Mouse (Mus musculus) c-Kit-positive CD71-negative TER-119-negative erythroid progenitor cells, embryonic 14.5 days (primary cell): Measurements from ENCODE around the gene Hvcn1.

Experiments used
- DNase-seq: peaks from one replicate; pipeline ENCODE4 v3.0.0-alpha.2; 2013; ENCODE audit warnings: low read depth

The Hvcn1 gene

GRCm38 (mm10) chr5:122235196-122235836, 28.7 kb downstream of the Hvcn1 start:
- no peak for DNase-seq

- no peak for DNase-seq
These were observed 30.6 kb downstream of the Hvcn1 start for GRCm38 (mm10) chr5:122237200-122237599.

GRCm38 (mm10) chr5:122239618-122240017, 33.0 kb downstream of the Hvcn1 start:
- DNase-seq = no peak

DNA sequence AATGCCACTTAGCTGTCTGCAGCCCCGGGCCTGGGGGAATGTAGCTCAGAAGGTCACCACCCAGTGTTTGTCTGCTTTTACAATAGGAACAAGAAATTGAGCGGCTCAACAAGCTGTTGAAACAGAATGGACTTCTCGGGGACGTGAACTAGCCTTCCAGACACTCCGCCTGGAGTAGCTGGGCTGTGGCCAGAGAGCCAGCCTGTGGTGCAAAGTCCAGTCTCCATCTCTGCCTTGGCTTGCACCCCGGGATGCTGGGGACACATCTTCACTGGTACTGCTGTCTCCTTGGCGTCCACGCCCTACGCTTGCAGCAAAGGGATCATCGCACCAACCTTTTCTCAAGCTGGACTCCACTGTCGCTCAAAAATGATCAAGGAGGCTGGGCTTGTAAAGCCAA, 33.9 kb downstream of the Hvcn1 start:
- no peak for DNase-seq

DNA sequence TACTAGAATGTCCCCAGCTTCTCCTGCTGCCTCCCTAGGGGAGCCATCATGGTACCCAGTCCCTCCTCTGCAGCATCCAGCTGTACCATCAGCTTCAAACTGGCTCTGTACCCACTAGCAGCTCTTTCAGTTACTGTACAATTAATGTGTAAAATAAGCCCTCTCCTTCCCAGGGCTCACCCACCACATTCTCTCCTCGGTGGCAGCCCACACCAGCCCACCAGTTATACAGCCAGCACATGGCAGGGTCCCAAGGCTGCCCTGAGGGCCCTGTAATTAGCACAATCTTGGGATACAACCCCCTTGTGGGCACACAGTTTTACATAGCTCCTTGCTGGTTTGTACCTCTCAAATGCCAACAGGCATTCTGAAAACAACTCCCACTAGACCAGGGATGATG, 34.4 kb downstream of the Hvcn1 start:
- DNase-seq = no peak

- DNase-seq = no peak
These were observed 36.0 kb downstream of the Hvcn1 start for GRCm38 (mm10) chr5:122242521-122243123.

DNA sequence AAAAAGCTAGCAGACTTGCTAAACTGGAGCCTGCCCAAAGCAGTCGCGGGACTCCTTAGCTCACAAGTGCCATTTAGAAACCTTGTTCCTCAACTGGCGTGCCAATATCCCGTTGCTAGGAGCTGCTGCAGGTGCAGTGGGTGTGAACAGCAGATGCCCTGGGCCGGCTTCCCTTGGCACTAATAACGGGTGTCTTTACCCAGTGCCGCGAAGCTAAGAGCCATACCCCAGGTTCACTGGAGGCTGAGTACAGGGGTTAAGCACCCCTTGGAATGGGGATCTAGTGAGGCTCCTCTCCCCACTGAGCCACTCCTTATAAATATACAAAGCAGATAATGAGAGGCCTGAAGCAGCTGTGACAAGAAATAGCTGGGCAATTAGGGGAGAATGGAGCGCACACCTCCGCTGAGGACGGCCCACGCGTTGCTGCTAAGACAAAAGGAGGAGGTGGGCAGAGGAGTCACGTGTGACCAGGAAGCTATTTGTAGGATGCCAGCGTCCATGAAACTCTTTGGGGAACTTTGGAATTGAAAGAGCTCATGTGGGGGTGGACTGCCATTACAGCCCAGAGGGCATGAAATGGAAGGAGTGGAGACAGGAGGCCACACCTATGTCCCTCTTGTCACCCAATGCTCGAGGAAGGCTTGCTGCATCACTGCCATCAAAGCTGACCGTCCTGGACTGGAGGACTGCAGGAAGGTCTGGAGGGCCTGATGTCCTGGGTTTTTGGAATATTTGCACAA, 37.3 kb downstream of the Hvcn1 start:
- DNase-seq = no peak

DNA sequence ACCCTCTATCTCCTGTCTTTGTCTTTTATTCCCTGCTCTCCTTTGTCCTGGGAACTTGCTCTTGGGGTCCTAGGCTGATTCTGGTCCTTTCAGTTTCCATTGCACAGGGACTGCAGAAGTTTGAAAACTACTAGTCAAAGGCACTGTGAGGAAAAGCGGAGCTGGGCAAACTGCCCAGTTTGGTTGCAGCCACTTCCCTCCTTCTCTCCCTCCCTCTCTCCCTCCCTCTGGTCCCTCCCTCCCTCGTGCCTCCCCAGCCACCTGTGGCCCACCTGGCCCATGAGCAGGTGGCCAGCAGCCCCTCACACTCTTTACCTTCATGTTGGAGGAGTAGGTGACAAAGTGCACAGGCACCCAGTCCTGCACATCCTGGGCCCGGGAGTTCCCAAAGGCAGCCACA, 38.6 kb downstream of the Hvcn1 start:
- DNase-seq = no peak

GRCm38 (mm10) chr5:122246547-122247167, 40.1 kb downstream of the Hvcn1 start:
- no peak for DNase-seq

- DNase-seq = no peak
These were observed 40.9 kb downstream of the Hvcn1 start for GRCm38 (mm10) chr5:122247529-122247928.

DNA sequence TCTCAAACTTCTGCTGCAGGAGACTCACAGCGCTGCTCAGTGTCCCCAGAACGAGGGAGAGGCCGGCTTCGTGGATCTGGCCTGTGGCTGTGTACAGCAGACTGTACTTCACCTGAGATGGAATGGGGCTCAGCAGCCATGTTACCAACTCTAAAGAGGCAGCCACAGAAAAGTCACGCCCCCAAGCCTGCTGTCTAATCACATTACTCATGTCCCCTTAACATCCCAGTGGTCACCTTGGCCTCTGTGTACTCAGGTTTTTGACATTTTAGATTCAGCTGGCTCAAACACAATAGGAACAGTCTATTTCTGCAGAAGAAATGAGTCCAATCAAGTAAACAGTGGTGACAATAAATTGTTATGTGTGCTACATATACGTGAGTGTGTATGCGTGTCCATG, 41.3 kb downstream of the Hvcn1 start:
- DNase-seq = no peak

- DNase-seq = no peak
These were observed 42.7 kb downstream of the Hvcn1 start for GRCm38 (mm10) chr5:122249281-122249680.

GRCm38 (mm10) chr5:122251895-122252606, 45.4 kb downstream of the Hvcn1 start:
- no peak for DNase-seq

GRCm38 (mm10) chr5:122258027-122258741, 51.6 kb downstream of the Hvcn1 start:
- no peak for DNase-seq

- no peak for DNase-seq
These were observed 55.5 kb downstream of the Hvcn1 start for GRCm38 (mm10) chr5:122262104-122262503.

DNA sequence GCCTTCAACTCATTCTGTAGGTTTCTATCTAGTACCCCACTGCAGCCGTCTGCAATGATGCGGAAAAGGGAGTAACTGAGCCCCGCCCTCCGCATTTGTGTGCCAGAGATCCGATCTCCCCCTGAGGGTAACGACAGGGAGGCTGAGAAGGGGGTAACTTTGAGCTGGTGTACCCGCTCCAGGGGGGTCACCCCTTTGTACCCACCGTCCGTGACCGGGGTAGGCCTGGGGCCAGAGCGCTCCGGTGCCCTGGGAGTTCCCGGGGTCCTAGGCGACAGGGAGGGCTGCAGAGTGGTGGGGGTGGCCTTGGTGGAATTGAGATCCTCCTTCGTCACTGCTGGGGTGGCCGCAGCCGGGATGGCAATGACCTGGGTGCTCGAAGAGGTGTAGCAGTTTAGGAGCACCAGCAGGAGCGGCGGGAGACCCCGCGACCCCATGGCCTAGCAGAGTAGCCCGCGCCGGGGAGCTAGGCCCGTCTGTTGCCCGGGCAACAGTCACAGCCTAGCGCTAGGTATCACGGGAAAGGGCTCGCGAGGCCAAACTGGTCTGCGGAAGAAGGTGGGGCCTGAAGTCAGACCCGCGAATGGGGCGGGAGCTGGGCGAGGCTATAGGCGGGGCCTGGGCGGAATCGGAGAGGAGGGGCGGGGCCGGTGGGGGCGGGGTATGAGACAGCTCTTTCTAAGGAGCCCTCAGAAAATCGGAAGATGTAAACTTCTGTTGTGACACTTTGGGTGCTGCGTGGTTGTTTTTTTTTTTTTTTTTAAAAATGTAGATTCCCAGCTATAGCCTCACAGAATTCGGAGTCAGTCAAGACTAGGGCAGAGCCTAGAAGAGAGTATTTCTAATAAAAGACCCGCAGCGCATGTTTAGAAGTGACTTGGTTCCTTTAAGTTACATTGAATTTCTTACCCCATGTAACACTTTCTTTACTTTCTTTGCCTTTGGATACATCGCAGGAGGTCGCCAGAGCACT, 57.6 kb downstream of the Hvcn1 start, which contains the start of gene Tctn1:
Gene Tctn1 (minus strand): TSS at position 528 of the 973 bp plus-strand sequence.
- peak; percentile 83 for DNase-seq

DNA sequence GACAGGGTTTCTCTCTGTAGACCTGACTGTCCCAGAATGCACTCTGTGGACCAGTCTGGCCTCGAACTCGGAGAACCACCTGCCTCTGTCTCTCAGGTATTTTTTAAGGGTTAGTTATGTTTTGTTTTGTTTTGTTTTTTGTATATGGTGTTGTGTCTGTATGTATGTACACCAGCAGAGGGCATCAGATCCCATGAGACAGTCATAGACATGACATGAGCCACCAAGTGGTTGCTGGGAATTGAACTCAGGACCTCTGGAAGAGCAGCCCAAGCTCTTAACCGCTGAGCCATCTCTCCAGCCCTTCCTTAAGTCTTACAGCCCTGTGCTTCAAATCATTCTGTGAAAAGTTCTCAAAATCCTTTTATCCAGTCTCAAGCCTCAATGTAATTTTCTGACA, 58.6 kb downstream of the Hvcn1 start:
- no peak for DNase-seq

- no peak for DNase-seq
These were observed 59.3 kb downstream of the Hvcn1 start for GRCm38 (mm10) chr5:122265942-122266341.

DNA sequence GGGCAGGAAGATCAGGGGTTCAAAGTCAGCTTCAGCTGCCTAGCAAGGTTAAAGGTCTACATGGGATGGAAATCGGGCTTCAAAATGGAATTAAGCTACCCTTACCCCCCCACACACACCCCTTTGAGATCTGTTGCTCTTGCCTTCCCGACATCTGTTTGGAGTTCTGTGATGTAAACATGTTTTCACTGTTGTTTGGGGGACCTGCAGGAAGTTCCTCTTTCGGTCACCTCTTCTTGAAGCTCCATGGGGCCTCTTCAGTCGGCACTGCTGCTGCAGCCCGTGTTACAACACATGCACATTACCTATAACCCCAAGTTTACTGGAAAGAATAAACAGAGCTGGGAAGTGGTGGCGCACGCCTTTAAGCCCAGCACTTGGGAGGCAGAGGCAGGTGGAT, 60.5 kb downstream of the Hvcn1 start:
- no peak for DNase-seq

- peak; percentile 79 for DNase-seq
These were observed 61.3 kb downstream of the Hvcn1 start for GRCm38 (mm10) chr5:122267899-122268298.
